Mouse (Mus musculus): ENCODE results near the gene Ano10.

Ano10 gene

DNA sequence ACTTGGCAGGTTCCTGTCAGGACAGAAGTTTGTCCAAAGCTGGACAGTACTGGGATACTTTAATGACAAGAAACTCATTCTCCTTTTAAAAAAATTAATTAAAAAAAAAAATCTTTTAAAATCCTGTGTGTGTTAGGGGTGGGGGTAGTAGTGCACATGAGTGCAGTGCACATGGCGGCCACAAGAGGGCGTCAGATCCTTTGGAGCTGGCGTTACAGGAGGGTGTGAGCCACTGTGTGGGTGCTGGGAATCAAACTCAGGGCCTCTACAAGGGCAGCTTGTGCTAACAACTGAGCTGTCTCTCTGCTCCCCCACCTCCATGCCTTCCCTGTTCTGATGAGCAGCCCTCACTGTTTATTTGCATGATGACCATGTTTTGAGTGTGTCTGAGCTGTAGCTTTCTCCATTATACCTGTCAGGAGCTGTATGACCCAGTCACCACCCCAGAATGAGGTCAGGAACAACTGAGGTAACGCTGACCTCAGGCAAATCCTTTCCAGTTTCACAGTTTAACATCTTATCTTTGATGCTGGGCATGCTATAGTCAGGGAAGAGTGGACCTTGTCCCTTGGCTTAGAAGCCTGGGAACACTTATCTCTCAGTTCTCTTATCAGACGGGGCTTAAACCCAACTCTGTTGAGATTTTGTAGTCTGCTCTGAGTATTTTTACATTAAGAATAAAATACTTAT lies 137.7 kb downstream of the Ano10 start:
- no peak for DNase-seq (ENCODE audit: low spot score in 2 of 2)

DNA sequence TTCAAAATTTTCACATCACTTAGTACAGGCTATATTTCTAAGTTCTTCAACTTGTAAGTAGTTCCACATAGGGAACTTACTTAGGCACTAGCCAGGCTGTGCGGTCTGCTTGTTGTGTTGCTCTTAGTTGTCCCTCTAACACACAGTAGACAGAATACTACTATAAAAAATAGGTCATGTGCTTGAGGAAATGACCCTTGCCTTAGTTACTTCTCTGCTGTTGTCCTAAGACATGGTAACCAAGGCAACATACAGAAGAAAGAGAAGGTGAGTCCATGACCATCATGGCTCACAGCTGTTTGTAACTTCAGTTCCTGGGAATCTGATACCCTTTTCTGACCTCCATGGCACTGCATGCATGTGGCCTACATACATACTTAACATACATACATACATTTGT lies 139.0 kb downstream of the Ano10 start:
- DNase-seq (ENCODE audit: low spot score in 2 of 2) = no peak

DNA sequence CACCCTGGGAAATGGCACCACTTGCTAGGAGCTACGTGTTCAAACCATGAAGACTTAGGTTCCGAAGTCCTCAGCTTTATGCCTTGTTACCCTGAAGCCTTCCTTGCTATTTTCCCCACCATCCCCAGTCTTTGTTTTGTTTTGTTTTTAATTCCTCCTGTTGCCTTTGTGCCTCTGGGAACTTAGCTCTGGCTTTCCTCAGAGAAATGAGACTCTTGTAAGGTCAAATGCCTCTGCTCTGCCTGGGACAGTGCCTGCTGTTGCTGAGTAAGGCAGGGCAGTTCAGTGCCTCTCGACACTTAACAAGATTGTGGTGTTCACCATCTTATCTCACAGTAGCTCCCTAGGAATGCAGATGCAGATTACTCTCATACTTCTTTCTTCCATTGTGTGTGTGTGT lies 140.8 kb downstream of the Ano10 start:
- no peak for DNase-seq (ENCODE audit: low spot score in 2 of 2)

DNA sequence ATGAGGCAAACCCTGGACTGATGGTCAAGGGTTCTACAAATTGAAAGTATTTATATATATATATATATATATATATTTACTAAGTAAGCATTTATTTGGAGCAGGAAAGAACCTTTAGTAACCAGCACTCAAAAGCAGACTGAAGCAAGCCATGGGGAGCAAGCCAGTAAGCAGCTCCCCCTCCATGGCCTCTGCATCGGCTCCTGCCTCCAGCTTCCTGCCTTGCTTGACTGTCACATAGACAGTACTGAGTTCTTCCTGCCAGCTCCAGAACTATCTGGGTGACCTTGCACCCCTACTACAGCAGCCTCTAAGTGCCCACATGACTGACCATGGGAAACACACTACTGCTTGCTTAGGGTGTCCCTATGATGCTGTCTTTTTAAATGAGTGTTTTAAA lies 141.7 kb downstream of the Ano10 start:
- no peak for DNase-seq (ENCODE audit: low spot score in 2 of 2)

DNA sequence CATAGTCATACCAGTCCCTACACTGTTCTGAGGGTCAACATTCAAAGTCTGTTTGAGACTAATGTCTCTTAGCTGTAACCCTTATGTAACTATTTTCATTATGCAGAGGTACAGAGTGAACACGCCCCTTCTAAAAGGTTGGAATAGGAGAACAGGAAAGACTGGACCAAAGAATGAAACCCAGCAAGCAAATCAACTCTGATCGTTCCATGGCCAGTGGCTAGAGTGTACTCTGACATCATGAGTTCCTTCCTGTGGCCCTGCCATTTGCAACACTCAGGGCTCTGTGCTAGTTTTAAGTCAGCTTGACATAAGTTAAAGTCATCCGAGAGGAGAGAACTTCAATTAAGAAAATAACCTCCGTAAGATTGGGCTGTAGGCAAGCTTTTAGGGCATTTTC lies 142.2 kb downstream of the Ano10 start:
- DNase-seq (ENCODE audit: low spot score in 2 of 2) = no peak

DNA sequence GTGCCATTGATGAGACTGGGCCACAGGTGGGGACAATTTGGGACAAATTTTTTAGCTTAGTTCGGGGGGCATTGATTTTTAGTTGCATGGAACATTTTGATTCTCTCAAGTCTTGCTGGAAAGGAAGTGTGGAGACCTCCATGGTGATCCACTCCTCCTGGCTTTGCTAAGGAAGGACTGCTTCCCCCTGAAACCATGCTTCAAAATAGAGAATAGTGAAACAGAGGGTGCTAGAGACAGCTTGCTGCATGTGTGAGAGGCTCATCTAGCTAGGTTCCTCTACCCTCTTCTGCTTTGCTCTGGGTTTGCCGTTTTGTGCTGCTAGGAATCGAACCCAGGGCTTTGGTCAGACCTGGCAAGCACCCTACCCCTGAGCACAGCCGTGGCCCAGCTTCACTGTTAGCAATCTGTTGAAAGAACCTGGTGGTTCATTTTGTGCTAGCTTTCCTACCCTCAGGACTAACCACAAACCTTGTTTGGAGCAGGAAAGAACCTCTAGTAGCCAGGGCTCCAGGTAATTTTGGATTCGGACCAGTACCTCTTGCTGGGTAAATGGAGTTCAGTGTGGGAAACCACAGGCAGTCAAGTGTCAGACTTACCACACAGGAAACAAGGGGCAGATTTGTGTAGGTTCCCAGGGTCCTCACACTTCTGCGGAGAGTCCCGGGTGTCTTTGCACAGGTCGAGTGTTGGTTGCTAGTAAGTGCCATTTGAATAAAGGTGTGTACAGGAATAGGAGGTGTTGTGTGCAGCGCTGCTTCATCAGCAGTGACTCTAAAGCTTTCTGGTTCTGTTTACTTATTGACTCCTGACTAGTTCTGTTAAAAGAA lies 144.0 kb downstream of the Ano10 start:
- no peak for DNase-seq (ENCODE audit: low spot score in 2 of 2)

DNA sequence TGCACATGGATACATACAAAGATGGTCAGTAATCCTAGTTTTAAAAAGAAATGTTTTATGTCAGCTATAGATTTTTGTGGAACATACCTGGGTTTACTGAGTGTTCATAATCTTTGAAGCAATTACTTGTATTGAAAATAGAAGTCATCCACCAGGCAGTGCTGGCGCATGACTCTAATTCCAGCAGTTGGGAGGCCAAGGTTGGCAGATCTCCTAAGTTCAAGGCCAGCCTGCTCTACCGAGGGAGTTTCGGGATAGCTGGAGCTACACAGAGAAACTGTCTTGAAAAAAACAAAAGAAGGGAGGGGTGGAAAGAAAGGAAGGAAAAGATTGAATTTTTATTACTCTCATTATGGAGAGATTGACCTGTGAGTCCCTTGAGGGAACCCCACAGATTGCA lies 145.9 kb downstream of the Ano10 start:
- no peak for DNase-seq (ENCODE audit: low spot score in 2 of 2)

DNA sequence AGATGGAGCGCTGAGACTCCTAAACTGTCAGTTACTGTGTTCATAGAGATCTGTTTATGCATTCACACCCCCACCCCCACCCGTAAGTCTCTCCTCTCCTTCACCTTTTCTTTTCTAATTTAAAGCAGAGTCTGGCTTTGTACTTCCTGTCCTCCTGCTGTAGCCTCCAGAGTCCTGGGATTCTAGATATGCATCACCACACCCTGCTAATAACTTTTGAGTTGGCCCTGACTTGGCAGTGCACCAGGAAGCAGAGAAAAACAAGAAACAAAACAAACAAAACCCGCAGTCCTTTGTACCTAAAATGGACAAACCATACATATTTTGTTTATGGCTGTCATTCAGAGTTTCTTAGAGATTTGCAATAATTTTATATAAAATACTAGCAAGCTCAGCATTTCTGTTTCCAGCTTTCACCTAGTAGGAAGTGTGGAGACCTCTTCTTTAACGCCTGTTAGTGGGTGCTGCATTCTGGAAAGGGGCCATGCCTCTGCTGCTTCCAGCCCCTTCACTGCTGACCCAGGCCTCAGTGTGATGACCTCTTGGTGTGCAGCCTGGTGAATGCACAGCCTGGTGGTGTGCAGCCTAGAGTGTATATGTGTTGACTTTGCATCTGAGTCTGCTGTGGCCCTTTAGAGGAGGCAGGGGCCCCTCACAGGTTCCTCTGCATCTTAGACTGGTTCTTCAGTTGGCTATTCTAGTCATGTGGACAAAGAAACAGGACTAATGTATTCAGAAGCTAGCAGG lies 147.9 kb downstream of the Ano10 start:
- no peak for DNase-seq (ENCODE audit: low spot score in 2 of 2)

DNA sequence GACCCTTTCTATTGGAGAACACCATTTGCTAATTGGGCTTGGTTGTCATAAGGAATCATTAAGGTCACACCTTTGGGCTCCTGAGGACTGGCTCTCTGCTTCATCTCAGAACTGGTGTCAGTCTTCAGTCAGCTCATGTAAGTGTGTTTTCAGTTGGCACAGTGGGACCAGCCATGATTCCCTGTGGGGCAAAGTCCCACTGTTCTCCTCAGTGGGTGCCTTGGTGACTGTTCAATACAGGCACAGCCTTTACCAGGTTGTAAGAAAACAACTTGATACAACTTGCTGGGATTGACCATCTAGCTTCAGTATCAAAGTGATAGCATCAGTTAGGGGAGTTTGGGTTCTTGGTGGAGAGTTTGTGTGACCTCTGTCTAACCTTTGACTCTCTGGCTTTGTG lies 148.5 kb downstream of the Ano10 start:
- DNase-seq (ENCODE audit: low spot score in 2 of 2) = no peak

DNA sequence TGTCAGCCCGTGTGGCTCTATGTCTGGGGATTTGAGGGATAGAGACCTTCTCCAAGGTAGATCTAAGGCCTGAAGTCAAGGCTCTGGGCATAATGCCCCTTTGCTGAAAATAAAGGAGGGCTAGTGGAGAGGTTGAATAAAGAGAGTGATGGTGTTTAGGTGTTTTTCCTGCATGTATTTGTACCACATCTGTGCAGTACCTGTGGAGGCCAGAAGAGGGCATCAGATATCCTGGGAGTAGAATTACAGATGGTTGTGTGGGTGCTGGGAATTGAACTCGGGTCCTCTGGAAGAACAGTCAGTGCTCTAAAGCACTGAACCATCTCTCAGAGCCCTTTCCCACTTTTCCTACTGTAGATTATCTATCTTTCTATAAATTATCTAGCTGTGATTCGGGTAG lies 149.4 kb downstream of the Ano10 start:
- no peak for DNase-seq (ENCODE audit: low spot score in 2 of 2)

DNA sequence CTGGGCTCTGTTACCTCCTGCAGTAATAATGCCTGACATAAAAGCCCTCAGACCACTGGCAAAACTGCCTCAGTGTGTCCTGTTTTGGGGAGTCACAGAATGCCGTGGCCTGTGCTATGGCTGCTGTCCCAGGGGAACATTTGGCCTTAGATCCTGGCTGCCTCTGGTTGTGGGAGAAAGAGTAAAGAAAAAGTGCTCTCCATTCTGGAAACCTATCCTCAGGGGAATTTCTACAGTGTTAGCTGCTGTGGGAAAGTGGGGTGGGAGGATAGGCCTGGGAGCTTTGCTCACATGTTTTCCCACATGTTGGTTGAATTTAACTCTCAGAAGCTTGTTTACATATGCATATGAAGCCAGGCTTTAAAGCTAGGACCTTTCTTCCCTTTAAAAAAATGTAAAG lies 151.0 kb downstream of the Ano10 start:
- DNase-seq (ENCODE audit: low spot score in 2 of 2) = no peak

DNA sequence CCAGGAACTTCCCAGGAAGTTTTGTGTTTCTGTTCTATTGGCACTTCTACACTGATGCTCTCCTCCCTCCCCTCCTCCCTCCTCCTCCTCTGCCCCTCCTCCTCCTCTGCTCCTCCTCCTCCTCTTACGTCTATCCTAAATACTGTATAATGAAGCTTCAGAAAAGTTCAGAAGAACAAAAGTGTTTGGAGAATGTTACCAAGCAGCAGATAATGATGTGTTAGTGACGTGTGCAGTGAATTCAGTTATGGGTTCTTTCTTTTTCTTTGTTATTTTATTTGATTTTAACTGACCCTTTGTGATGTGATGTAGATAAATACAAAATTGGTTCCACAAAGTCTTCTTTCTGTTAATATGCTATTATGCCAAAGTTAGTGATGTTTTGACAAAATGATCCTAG lies 155.0 kb downstream of the Ano10 start:
- DNase-seq (ENCODE audit: low spot score in 2 of 2) = no peak

DNA sequence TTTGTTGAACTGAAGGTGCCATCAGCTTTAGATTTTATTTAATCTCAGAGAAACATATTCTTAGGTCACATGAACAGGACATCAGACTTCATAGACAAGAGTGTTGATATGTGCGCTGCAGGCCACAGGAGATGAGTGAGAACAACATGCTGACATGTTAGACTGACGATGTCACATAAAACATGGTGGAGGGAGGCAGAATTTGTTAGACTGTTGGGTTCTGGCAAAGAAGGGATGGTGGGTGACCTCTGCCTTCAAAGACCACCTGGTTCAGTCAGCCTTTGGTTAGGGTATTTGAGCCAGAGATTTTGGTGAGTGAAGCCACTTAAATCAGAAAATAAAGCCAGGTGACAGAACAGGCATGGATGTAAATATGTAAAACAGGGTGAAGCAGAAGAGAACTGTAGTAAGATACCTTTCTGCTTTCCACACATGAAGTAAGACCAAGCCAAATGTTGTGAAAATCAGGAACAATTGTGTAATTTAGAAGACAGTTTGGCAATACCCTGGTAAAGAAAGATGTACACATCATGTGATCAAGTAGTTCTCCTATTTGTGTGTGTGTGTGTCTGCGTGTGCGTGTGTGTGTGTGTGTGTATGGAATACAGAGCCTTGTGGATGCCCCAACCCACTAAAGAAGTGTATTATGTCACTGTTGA lies 155.7 kb downstream of the Ano10 start:
- no peak for DNase-seq (ENCODE audit: low spot score in 2 of 2)

DNA sequence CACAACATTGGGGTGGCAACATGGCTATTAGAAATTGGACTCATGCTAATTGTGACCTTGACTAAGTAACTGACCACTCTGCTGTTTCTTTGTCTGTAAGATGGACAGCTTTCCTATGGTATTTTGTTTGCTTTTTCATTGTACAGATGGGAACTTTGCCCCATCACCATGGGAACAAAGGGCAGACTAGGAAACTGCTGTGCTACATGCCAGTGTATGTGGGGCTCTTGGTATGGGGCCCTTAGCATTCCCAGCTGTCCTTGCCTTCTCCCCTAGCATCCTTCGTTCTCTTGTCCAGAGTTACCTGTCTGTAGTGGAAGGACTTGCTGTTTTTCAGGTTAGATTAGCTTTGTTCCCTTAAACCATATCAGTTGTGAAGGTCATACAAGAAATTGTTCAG lies 156.3 kb downstream of the Ano10 start:
- no peak for DNase-seq (ENCODE audit: low spot score in 2 of 2)

DNA sequence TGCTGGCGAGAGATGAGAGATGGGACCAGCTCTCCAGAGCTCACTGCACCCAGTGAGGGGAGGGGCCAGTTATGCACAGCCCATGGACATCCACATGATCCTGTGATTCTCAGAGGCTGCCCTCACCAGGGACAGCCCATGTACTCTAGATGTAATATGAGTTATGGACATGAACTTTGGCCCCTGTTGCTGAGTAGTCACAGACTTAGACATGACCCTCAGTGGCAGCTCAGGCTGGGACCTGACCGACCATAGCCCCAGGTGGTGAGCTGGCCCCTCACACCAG lies 158.4 kb downstream of the Ano10 start:
- no peak for DNase-seq (ENCODE audit: low spot score in 2 of 2)

DNA sequence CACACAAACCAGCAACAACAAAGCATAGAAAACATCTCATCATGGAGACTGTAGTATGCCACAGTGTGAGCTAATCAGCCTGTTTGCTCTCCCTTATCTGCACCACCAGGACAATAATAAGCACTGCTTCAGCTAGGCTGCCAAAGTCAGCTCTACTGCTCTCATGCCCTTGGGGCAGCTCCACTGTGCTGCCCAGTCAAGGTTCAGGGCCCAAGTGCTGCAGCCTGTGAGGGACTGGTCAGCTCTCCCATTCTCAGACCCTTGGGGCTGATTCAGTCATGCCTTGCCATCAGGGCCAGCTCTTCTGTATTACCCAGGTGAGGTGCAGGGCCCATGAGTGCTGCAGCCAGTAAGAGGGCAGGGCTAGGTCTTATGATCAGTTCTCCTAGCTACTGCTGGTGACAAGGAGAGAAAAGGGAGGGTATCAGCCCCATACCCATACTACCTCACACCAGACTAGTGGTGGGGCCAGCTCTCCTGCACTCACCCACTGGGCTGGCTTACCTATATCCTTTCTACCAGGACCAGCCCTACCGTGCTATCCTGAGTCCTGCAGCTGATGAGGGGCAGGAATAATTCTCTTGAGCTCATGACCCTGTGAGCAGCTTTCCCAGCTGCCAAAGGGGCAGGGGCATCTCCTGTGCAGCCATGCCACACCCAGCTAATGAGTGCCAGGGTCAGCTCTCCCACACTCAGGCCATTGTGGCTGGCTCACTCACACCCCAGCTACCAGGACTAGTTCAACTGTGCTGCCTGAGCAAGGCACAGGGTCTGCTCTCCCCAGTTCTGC lies 158.9 kb downstream of the Ano10 start:
- no peak for DNase-seq (ENCODE audit: low spot score in 2 of 2)

DNA sequence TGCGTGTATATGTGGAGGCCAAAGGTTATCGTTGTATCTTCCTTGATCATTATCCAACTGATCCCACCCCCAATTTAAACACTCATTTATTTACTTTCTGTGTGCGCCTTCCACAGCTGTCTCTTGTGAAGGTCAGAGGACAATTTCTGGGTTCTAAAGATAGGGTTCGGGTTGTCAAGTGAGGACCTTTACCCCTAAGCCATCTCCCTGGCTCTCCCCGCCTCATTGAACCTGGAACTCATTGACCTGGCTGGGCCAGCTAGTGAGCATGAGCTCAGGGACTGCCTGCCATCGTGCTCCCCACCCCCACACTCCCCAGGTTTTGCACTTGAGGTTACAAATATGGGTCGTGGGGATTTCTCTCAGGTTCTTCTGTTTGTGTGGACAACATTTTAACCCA lies 162.1 kb downstream of the Ano10 start:
- DNase-seq (ENCODE audit: low spot score in 2 of 2) = no peak

DNA sequence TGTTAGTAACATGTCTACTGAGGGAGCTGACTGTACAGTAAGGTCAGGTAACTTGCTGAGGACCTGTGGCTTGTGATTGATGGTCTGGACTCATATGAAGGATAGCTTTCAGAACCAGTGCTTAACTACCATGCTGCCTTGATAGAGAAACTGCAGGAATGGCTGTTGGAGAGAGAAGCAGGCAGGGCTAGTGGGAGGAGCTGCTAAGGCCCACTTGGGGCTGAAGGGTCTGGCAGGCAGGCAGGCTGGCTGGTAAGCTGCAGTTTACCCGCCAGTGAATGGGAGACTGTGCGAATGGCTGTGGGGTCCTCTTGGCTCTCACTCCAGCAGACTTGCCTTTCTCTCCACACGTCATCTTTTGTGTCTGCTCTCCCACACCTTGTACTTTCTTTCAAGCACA lies 163.6 kb downstream of the Ano10 start:
- DNase-seq (ENCODE audit: low spot score in 2 of 2) = no peak

DNA sequence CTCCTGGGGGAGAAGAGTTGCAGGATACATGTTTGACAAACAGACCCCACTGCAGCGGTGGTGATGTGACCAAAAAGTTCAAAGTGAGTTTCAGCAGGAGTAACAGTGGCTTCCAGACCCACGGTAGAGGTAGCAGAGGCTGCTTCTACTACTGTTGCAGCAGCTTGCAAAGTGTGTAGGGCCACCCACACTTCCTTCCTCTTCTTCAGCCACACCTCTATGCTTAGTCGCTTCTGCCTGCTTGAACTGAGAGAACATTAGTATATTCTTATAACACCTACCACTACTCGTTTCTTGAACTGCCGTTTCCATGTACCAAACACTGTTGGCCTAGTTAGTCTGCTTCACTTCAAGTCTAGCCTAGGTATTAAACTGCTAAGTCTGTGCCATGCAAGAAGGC lies 165.5 kb downstream of the Ano10 start:
- DNase-seq (ENCODE audit: low spot score in 2 of 2) = no peak

DNA sequence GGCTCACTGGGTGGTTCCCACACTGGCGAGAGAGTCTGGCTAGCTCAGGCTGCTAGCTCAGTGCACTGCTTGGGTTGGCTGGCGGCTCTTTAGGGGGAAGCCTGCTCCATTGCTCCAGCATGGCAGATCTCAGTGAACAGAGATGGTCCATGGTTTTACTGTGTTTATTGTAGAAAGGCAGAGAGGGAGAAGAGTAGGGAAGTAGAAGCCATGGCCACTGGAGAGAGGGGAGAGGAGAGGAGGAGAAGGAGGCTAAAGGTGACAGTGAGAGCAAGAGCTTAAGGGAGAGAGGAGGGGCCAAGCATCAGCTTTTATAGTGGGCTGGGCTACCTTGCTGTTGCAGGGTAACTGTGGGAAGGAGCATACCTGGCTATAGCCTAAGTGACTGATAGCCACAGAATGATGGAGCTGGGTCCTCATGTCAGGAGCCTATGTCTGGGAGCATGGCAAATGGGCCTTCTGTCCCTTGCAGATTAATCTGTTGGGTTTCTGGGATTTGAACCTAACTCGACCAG lies 166.9 kb downstream of the Ano10 start:
- no peak for DNase-seq (ENCODE audit: low spot score in 2 of 2)

DNA sequence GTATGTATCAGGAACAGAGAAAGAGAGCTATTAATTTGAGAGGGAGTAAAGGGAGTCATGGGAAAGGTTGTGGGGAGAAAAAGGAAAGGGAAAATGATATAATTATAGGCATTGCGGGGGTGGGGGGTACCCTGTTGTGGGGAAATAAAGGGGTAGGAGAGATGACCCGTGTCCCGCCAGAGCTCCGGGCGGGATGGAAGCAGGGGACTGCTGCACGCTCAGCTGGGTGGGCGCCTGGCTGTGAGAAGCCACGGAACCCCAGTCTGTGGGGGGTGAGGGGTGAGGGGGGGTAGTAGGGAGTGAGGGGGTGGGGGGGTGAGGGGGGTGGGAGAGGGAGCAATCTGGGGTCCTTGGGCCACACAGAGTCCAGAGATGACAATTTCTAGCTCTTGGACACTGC lies 167.4 kb downstream of the Ano10 start:
- no peak for DNase-seq (ENCODE audit: low spot score in 2 of 2)
